Mouse (Mus musculus) heart, adult 2 months (tissue): ENCODE results near the gene Pde4b. TPM values are rescaled to one million over a fixed set of nuclear protein-coding genes. Genes with fewer than 3 reads are reported as not detected.

Experiments used
- DNase-seq, 2 experiments: peaks; one replicate each; pipeline ENCODE4 v3.0.0; 2021
- H3K27ac ChIP-seq: fragments of 200-600 bp; 2 replicates; pipeline ENCODE4 v1.8.1; 2022
- H3K27me3 ChIP-seq: fragments of 200-500 bp; 2 replicates; pipeline ENCODE4 v1.6.1; 2012; ENCODE audit warnings: mild to moderate bottlenecking, low read length, inconsistent platforms, mixed read lengths; ENCODE audit not compliant: control insufficient read depth, insufficient read depth
- H3K36me3 ChIP-seq: fragments of 200-500 bp; 2 replicates; pipeline ENCODE4 v1.6.1; 2012; ENCODE audit warnings: low read length, inconsistent platforms; ENCODE audit not compliant: control insufficient read depth, insufficient read depth
- H3K4me1 ChIP-seq: fragments of 200-500 bp; 2 replicates; pipeline ENCODE4 v1.6.1; 2011; ENCODE audit warnings: low read length; ENCODE audit not compliant: control insufficient read depth, insufficient read depth
- H3K4me3 ChIP-seq: fragments of 200-600 bp; 2 replicates; pipeline ENCODE4 v1.8.1; 2022
- H3K79me2 ChIP-seq: fragments of 200-500 bp; replicated peaks from 2 replicates; pipeline ENCODE4 v1.6.1; 2012; ENCODE audit warnings: mild to moderate bottlenecking, inconsistent platforms, low read length, moderate library complexity, mixed read lengths; ENCODE audit not compliant: control insufficient read depth, insufficient read depth
- H3K9ac ChIP-seq: fragments of 200-500 bp; 2 replicates; pipeline ENCODE4 v1.6.1; 2012; ENCODE audit warnings: low read depth, mild to moderate bottlenecking, control low read depth, inconsistent platforms, low read length, mixed read lengths
- CTCF ChIP-seq: fragments of 200-600 bp; IDR thresholded peaks from 2 replicates; pipeline ENCODE4 v1.8.1; 2022; ENCODE audit warnings: antibody characterized with exemption, mild to moderate bottlenecking, moderate library complexity
- EP300 ChIP-seq: fragments of 200-500 bp; IDR thresholded peaks from 2 replicates; pipeline ENCODE4 v1.6.1; 2011; ENCODE audit warnings: low read depth, low read length, control low read depth; ENCODE audit not compliant: insufficient read depth
- POLR2A ChIP-seq: fragments of 200-500 bp; IDR thresholded peaks from 2 replicates; pipeline ENCODE4 v1.6.1; 2011; ENCODE audit warnings: mild to moderate bottlenecking, low read depth, low read length, control low read depth; ENCODE audit not compliant: insufficient read depth
- WGBS: fragments of 180-500 bp; shearing (Covaris S2); methylation state at CpG from one replicate; pipeline ENCODE4 v1.1.7; 2018; 5-methylcytosine and 5-hydroxymethylcytosine counted together
- intact Hi-C: fragments of 180-260 bp; cut with DNase I; formaldehyde crosslinking; loops from one replicate; pipeline ENCODE4 v1.15.1; 2025
- polyA plus RNA-seq: library from polyadenylated mRNA; depleted of rRNA; stranded (reverse); fragments of >200 nt; gene quantifications from 2 replicates; pipeline ENCODE4 v1.2.3, GENCODE M21; 2012
- total RNA-seq, 2 experiments: library from RNA; stranded (reverse); gene quantifications; 2 replicates each; pipeline ENCODE4 v1.2.3; 2021

Pde4b gene
- total and polyA plus RNA-seq, 3 experiments = 16.3 to 29.4 (median 28.2) TPM

GRCm38 (mm10) chr4:102484738-102485137 lies 397.4 kb downstream of the Pde4b start:
- 67% methylated on average over 2 of the region's 2 CpGs for WGBS
- no peak for DNase-seq
- intact Hi-C loops = loop anchor here (5.0 kb wide), 1 partner anchor 37 kb away; no protein-coding TSS in a partner anchor
- Histone ChIP-seq H3K27ac (no peak overlapping the region), H3K4me1 (no peaks in the 10 kb centered on the region), H3K27me3 (no peaks in the 10 kb centered on the region), H3K9ac (no peak overlapping the region), H3K4me3 (no peak overlapping the region), H3K36me3 (no peaks in the 10 kb centered on the region), H3K79me2 (no peaks in the 10 kb centered on the region)
- TF ChIP-seq EP300 (no peak), CTCF (peak; percentile 25; the same call in 1 of the 2 replicates), POLR2A (no peak)

- Histone ChIP-seq H3K4me1 (no peaks in the 10 kb centered on the region), H3K9ac (no peak overlapping the region), H3K27me3 (no peaks in the 10 kb centered on the region), H3K36me3 (no peaks in the 10 kb centered on the region), H3K4me3 (no peak overlapping the region), H3K79me2 (no peaks in the 10 kb centered on the region), H3K27ac (peak overlapping the region; percentile 85)
- no peak for TF ChIP-seq EP300
- peak; percentile 65 for TF ChIP-seq CTCF
- DNase-seq = no peak
- WGBS = 28% methylated on average over 4 of the region's 4 CpGs
- intact Hi-C loops = no loop called here
These were observed 399.0 kb downstream of the Pde4b start for GRCm38 (mm10) chr4:102486134-102486920.

GRCm38 (mm10) chr4:102486921-102487240 lies 399.5 kb downstream of the Pde4b start:
- TF ChIP-seq POLR2A (no peak), EP300 (no peak), CTCF (no peak)
- intact Hi-C loops = no loop called here
- Histone ChIP-seq H3K4me3 (peak overlapping the region; percentile 37; the same call in 1 of the 2 replicates), H3K4me1 (no peaks in the 10 kb centered on the region), H3K9ac (peak overlapping the region; percentile 54), H3K27ac (peak overlapping the region; percentile 85), H3K27me3 (no peaks in the 10 kb centered on the region), H3K36me3 (no peaks in the 10 kb centered on the region), H3K79me2 (no peaks in the 10 kb centered on the region)
- 39% methylated on average over 3 of the region's 3 CpGs for WGBS
- DNase-seq = no peak

GRCm38 (mm10) chr4:102488000-102488399 lies 400.7 kb downstream of the Pde4b start:
- intact Hi-C loops = no loop called here
- no peak for DNase-seq
- Histone ChIP-seq H3K4me3 (peak overlapping the region; percentile 28), H3K36me3 (no peaks in the 10 kb centered on the region), H3K79me2 (no peaks in the 10 kb centered on the region), H3K9ac (no peak overlapping the region; the same call in 1 of the 2 replicates), H3K27ac (peak overlapping the region; percentile 85), H3K4me1 (no peaks in the 10 kb centered on the region), H3K27me3 (no peaks in the 10 kb centered on the region)
- TF ChIP-seq CTCF = peak; percentile 58
- no peak for TF ChIP-seq EP300
- TF ChIP-seq POLR2A = no peak
- 24% methylated on average over 2 of the region's 2 CpGs for WGBS

GRCm38 (mm10) chr4:102491468-102492123 lies 404.3 kb downstream of the Pde4b start:
- intact Hi-C loops = loop anchor here (5.0 to 10.0 kb wide), 2 partner anchors 226 to 653 kb away; no protein-coding TSS in a partner anchor
- Histone ChIP-seq H3K4me3 (no peak overlapping the region), H3K27ac (no peak overlapping the region), H3K4me1 (peaks cover 7% of the 10 kb centered on the region), H3K36me3 (peaks cover 5% of the 10 kb centered on the region), H3K79me2 (peaks cover 6% of the 10 kb centered on the region), H3K9ac (no peak overlapping the region), H3K27me3 (no peaks in the 10 kb centered on the region)
- TF ChIP-seq EP300 (no peak), CTCF (no peak), POLR2A (no peak)
- 76% methylated on average over 11 of the region's 11 CpGs for WGBS
- no peak for DNase-seq

GRCm38 (mm10) chr4:102492911-102493310 lies 405.6 kb downstream of the Pde4b start:
- H3K27me3 ChIP-seq = no peaks in the 10 kb centered on the region
- no peak for TF ChIP-seq CTCF
- no peak for TF ChIP-seq EP300
- TF ChIP-seq POLR2A = no peak

More at GRCm38 (mm10) chr4:102492911-102493310, 405.6 kb downstream of the Pde4b start:
- DNase-seq = no peak
- H3K9ac ChIP-seq = no peak overlapping the region
- H3K79me2 ChIP-seq = peaks cover 6% of the 10 kb centered on the region
- no peak overlapping the region for H3K4me3 ChIP-seq
- WGBS = 90% methylated on average over 5 of the region's 5 CpGs
- H3K4me1 ChIP-seq = peaks cover 8% of the 10 kb centered on the region
- intact Hi-C loops = loop anchor here (1.0 to 10.0 kb wide), 3 partner anchors 163 to 652 kb away; no protein-coding TSS in a partner anchor
- H3K27ac ChIP-seq = no peak overlapping the region
- peaks cover 5% of the 10 kb centered on the region for H3K36me3 ChIP-seq
